Mouse (Mus musculus): ENCODE data around the gene Mov10.
"Not testable (repeated sequence)": the region's sequence is repeated elsewhere in the genome, so short reads cannot be mapped to it uniquely, and the experiment has no call there.

The Mov10 gene

DNA sequence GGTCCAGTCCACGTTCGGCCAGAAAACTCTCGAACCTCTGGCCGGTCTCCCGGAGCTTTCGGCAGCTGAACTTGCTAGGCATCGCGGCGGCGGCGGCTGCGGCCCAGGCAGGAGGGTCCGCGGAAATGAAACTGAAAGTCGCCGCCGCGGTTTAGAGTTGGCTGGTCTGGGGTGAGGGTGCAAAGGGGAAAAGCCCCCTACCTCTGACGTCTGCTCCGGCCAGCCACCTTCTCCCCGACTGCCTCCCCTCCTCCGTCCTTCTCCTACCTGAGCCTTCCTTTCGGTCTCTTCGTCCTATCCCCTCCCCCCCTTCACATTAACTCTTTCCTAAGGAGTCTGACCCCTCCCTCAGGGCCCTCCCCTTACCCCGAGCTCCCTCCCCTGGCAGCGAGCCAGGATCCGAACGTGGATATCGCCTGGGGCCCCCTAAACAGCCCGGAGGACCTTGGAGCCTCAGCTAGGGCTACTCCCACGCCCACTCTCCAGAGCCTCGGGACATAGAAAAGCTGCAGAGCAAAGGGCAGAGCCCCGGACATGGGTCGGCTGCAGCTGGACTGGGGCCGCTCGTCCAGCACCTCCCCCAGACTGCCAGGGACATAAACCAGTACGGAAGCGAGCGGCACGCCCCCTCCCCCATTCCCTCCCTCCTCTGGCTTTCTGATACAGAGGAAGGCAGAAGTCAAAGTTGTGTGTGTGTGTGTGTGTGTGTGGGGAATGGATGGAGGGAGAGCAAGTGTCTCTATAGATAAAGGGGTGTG, at the start of gene Mov10:
Gene Mov10, minus strand, starts transcription at position 573 of the 758 bp plus-strand sequence.
- peak; percentile 85 for DNase-seq (ENCODE audit: low spot score)

DNA sequence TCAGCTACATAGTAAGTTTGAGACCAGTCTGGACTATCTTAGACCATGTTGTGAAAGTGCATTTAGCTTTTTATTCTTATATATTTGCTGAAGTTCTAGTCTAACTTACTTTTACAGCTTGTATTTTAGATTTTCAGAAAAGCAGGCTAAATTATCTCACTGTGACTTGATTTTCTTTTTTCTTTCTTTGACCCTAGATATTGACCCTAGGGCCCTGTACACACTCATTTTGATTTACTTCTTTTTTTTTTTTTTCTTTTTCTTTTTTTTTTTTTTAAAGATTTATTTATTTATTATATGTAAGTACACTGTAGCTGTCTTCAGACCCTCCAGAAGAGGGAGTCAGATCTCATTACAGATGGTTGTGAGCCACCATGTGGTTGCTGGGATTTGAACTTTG, 48.3 kb upstream of the Mov10 start:
- not testable (repeated sequence) for DNase-seq (ENCODE audit: low spot score)

DNA sequence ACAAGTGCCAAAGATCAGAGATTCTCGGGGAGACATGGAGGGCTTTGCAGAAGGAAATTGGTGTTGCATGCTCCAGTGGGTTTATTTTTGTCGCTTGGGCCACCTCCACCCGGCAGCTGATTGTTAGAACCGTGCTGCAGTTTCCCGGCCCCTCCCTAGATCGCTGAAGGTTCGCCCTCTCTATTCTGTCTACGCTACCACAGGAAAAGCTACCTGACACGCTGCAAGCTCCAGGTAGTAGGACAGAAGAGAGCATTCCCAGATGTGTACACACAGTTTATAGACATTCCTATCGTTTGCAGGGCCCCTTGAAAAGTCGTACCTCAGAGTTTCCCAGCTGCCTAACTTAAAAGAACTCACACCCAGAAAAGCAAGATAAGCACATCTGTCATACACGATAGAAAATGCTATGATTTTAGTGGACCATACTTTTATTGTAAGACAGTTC, 47.0 kb upstream of the Mov10 start:
- peak; percentile 47 for DNase-seq (ENCODE audit: low spot score)

DNA sequence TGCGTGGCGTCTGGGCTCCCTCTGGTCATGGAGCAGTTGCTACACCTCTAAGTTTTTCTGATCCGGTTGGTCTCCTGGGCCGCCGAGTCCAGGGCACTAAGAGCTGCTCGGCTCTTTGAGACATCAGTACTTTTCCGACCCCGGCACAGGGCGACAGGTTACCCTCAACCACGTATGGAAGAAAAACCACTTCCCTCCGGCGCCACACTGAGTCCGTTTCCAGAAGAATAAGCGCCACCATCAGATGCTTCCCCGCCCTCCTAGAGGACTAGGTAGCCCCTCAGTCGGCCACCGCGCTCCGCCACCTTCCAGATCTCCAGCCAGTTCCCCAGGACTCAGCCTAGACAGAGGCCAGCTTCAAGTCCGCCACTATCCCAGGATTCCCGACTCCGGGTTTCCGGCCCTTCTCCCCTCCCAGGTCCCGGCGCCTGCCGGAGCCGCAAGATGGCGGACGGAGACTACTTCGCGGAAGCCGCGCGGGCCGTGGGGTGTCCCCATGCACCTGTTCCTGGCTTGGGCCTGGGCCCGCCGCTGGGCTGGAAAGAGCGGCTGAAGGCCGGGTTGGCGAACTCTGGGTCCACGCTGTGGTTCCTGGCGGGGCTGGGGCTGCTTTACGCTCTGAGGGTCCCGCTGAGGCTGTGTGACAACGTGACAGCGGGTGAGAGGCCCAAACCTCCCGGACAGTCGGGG, 46.4 kb upstream of the Mov10 start:
- peak; percentile 89 for DNase-seq (ENCODE audit: low spot score)

DNA sequence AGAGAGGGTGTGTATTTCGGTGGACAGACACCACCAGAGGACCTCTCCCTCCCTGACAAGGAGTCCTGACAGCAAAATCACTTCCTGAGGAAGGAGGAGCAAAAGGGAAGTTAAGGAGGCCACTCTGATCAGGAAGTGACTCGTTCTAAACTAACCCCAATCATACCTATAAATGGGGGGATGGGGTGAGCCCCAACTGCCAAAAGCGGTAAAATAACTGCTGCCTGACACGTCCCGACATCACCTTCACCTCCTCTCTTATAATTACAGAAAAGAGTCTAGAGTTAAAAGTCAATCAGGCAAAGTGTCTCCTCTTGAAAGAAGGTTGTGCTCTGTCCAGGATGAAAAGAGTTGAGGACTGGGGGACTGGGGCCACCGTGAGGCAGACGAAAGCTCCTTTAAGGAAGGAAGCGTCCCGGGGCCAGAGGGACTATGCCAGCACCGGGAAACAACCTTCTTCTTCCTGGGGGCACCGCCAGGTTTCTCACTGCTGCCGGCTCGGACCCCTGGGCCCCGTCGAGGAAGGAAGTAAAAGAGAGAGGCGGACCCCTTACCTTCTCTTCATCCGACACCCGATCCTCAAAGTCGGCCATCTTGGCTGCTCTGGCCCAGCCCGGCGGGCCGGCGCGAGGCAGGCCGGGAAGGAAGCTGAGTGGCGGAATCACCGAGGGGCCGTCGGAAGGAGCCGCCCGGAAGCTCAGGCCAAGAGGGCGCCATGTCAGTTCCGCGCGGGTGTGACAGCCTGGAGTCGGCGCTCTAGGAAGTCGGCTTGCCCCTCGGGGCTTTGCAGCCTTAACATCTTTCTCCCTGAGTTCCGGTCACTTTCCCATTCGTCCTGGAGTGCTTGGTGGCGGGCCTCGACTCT, 45.7 kb upstream of the Mov10 start, which contains the start of the genes St7l and Capza1:
Gene St7l, plus strand, starts transcription at position 220 of the 865 bp plus-strand sequence.
Gene Capza1, minus strand, starts transcription at position 720 of the 865 bp plus-strand sequence.
- peak; percentile 92 for DNase-seq (ENCODE audit: low spot score)

DNA sequence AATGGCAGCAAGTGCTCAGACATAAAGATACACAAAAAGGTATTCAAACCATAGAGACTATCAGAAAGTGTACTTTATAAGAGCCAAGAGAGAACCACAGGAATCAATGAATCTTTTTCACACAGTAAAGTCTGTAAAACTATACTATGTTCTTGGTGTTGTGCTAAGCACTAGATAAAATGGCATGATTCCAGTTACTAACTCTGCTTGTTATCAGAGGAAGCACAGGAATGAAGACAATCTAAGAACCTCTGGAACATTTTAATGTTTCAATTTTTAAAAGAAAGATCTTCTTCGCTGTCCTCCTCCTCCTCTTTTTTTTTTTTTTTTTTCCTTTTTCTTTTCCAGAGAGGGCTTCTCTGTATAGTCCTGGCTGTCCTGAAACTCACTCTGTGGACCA, 40.2 kb upstream of the Mov10 start:
- DNase-seq (ENCODE audit: low spot score) = no peak

DNA sequence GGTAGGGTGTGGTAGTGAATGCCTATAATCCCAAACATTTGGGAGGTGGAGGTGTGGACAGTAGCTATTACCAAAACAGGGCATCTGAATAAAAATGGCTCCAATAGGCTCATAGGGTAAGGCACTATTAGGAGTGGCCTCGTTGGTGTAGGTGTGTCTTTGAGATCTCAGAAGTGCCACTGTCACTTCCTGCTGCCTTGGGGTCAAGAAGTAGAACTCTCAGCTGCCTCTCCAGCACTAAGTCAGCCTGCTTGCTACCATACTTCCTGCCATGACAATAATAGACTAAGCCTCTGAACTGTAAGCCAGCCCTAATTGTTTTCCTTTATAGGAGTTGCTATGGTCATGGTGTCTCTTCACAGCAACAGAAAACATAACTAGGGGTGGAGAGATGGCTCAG, 37.7 kb upstream of the Mov10 start:
- DNase-seq (ENCODE audit: low spot score) = no peak

DNA sequence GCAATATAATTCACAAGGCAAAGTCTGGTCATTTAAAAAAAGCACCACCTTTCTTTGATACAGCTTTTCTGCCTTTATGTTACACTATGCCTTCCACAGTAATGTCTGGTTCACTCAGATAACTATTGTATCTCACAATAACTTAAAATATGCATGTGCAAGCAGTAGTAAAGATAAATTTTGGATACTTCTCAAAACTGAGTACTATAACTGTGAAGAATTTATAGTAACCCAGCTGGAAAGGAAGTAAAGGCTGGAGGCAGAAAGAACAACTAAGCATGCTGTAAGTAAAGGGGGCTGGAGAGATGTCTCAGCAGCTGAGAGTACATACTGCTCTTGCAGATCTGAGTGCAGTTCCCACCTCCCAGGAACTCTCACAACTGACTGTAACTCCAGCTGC, 36.5 kb upstream of the Mov10 start:
- DNase-seq (ENCODE audit: low spot score) = no peak

DNA sequence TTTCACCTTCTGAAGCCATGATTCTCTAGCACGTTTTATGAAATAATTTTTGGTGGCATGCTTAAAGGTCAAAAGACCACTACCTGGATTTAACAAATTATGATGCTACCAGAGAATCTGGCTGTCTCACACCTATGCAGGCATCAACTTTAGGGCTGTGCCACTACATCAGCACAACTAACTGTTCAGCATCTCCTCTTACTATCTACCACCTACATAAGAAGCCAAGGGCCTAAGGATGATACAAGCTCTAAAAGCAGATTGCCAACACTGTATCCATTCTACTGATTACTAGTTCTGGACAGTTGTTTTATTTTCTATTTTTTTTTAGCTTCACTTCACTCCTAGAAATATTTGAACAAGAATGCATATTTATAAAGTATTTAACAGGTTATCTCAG, 36.1 kb upstream of the Mov10 start:
- no peak for DNase-seq (ENCODE audit: low spot score)

DNA sequence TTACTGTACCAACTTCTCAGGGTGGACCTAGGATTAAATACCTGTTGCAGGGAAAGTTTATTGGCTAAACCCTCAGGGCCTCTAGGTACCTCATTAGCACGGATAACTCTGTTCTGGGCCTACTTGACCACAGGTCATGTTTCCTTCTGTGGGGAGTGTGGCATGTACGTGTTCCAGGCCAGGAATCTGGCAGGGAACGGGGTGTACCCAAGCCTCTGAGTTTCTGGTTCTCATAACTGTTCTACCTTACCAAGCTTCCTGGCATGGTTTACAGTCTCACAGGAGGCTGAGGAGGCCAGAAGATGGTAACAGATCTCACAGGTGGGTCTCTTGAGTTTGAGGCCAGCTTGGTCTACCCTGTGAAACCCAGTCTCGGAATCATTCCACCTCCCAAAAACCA, 28.2 kb upstream of the Mov10 start:
- DNase-seq (ENCODE audit: low spot score) = no peak

DNA sequence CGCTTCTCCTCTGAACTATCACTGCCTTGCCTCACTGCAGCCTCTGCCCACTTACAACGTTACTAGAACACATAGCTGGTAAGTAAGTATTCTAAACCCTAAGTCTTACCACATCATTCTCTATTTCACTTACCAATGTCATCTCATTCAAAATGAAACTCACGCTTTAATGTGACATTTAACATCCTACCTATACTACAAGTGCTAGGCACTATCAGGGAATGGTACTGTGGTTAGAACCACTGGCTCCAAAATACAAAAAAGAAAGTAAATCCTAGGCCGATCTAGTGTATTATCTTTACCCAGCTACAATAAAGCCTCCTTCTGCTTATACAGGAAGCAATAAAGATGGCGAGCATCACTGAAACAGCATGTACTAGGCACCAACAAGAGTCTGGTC, 22.7 kb upstream of the Mov10 start:
- DNase-seq (ENCODE audit: low spot score) = no peak

DNA sequence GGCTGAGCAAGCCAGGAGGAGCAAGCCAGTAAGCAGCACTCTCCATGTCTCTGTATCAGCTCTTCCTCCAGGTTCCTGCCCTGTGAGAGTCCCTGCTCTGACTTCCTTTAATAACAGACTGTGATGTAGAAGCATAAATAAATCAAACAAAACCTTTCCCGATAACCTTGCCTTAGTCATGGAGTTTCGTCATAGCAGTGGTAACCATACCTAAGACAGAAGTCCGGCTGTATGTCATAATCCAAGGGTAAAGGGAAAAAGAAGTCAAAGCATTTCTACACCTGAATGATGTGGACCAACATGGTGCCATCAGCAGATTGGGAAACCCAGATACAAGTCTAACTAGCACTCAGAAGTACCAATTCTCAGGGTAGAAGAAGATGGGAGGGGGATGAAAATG, 17.4 kb upstream of the Mov10 start:
- no peak for DNase-seq (ENCODE audit: low spot score)

DNA sequence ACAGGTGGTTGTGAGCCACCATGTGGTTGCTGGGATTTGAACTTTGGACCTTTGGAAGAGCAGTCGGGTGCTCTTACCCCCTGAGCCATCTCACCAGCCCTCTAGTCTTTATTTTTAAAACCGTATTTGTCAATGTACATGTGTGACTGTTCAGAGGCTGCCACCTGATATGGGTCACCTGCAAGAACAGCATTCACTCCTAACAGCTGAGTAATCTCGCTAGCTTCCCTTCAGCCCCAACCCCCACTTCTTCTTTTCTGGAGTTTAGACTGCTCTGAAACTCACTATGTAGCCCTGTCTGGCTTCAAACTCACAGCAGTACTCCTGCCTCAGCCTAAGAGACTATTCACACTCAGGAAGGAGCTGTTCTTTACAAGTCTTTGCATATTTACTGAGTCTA, 4.0 kb upstream of the Mov10 start:
- DNase-seq (ENCODE audit: low spot score) = no peak

DNA sequence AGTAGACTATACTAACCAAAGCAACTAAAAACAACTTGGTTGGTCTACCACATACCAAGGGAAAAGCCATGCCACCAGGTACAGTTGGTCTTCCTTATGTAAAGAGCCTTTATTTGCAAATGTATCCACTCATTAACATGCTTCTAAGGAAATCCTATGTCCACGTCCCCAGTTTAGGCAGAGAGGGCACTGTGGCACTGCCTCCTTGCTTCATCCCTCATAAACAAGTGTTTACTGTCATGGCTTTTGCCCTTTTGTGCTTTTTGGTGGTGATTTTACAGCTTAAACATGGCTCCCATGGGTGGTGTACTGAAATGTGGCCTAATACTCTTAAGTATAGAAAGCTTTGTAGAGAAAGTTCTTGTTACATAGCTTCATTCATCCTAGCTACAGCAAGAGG, 2.1 kb upstream of the Mov10 start:
- DNase-seq (ENCODE audit: low spot score) = no peak

DNA sequence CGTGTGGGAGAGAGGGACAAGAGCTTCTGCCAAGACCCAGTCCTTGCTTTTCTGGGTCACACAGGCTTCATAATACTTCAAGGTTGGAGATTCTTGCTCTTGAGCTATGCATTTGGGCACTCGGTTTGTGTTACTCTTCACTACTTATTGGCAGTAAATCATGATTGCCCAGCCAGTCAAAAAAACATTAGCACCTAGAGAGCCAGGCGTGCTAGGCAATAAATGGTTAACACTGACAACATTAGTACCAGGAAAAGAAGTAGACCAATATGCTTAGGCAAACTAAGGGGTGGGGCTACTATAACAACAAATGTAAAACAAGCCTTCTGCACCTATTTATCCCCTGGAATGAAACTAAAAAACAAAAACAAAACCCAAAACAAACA, 379 bp upstream of the Mov10 start:
- no peak for DNase-seq (ENCODE audit: low spot score)

DNA sequence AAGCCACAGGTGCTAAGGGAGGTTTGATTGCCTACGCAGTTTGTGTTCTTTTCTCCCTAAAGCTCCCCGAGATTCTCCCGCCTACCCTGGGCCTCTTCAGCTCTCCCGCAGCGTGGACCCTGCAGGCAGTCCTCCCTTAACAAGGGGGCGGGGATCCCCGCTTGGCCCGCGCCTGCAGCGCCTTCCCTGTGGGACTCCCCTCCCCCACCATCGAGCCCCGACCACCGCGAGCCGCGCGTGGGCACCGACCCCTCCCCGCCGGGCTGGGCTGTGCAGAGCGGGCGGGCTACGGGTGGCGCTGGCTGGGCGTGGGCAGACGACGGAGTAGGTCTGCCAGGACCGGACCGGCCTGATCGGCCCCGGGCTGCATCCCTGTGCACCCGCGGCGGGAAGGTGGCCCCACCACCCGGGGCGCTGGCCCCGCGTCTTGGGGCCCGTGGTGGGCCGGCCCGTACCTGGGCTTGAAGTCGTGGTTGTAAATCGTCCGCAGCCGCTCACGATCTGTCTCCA, 827 bp downstream of the Mov10 start:
- DNase-seq (ENCODE audit: low spot score) = peak; percentile 61

DNA sequence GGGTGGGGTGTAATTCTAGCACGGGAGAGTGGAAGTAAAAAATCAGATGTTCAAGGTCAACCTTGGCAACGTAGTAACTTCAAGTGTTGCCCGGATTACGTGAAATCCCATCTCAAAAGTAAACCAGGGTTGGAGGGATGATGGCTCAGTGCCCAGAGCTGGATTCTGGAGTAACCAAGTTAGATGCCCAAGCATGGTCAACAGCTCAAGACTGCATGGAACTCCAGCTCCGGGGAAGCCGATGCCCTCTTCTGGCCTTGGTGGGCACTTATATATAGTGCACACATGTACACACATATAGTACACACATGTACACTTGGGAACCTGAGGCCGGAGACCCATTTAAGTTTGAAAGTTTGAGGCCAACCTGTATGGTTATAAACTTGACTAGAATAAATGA, 2.2 kb downstream of the Mov10 start:
- no peak for DNase-seq (ENCODE audit: low spot score)

DNA sequence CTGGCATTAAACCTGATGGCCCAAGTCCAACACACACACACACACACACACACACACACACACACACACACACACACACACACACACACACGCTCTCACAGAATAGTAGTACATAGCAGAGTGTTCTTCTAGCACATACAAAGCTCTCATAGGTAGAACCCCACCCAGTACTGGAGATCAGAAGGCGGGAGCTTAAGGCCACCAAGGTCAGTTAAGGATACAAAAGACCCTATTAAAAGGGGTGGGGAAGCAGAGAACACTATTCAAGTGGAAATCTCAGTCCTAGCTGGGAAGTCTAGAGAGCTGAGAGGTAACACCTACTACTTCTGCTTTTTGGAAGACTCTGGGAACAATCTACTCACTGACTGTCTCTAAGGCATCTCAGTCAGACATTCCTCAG, 3.0 kb downstream of the Mov10 start:
- DNase-seq (ENCODE audit: low spot score) = no peak

DNA sequence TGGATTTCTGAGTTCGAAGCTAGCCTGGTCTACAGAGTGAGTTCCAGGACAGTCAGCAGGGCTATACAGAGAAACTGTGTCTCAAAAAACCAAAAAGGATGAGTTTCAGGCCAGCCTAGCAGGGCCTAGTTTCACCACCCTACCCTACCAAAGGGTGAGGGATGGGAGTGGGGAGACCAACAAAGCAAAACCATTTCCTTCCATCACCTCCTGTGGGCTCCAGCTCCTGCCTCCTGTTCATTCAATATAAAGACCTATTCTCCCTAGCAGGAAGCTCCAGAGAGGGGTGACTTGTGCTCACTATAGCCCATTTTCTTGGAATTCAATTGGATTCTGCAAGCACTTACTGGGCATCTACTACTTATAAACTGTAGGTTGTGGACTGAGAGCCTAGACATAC, 3.6 kb downstream of the Mov10 start:
- DNase-seq (ENCODE audit: low spot score) = no peak

DNA sequence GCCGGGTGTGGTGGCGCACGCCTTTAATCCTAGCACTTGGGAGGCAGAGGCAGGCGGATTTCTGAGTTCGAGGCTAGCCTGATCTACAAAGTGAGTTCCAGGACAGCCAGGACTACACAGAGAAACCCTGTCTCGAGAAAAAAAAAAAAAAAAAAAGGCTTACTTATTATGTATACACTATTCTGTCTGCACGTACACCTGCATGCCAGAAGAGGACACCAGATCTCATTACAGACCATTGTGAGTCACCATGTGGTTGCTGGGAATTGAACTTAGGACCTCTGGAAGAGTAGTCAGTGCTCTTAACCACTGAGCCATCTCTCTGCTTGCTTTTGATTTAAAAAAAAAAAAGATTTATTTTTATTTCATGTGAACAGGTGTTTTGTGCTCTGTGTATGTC, 5.1 kb downstream of the Mov10 start:
- DNase-seq (ENCODE audit: low spot score) = not testable (repeated sequence)

DNA sequence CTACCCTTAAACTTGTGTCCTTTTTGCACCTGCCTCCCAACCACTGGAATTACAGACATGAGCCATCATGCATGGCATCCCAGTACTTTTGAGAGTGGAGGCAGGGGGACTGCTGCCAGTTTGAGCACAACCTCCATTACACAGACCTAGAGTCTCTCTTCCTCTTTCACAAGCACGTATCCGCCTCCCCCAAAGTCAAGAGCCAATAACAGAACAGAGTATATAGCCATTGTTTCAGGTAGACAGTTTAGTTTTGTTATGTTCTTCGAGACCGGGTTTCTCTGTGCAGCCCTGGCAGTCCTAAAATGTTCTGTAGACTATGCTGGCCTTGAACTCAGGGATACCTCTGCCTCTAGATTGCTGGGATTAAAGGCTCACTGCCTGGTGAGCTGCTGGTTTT, 6.1 kb downstream of the Mov10 start:
- DNase-seq (ENCODE audit: low spot score) = no peak

DNA sequence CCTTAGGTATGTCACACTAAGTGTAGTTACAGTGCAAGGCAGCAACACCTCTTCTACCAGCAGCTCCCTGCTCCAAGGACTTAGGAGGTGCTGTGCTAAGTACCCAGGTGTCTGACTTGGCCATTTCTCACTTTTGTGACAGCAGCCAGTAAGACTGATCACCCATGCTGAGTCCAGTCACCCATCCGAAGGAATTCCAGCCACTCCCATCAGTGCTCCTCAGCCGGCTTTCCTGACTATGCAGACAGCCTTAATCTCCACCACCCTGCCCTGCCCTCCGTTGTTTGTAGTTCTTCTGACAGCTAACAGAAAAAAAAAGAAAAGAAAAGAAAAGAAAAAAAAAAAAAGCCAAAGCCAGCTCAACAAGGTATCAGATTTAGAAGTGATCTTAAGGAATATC, 6.6 kb downstream of the Mov10 start:
- no peak for DNase-seq (ENCODE audit: low spot score)

All from embryo, embryonic 10.5 days (tissue).